Comparison of ENCODE assay signal across 8 mouse cellular contexts in the genomic region with DNA sequence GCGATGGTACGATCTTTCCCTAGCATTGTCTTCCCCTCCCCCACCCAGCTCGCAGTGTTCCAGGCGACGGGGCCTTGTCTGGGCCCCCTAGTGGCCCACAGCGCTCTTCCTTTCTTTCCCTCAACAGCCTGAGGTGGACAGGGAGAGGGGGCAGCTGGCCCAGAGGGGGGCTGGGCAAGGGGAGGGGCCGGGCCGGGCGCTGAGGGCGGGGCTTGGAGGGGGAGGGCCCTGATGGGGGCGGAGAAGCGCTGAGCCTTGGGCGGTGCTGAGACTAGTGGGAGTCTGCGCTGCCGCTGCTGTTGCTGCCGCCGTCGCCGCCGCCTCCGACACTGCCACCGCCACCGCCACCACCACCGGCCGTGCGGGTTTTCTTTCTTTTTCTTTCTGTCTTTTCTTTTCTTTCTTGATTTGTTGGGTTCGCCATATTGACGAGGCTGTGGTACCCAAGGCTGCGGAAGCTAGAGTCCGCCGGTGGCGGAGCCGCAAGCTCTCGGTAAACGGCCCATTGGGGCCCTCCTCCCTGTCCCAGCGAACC. TPM values are rescaled to one million over a fixed set of nuclear protein-coding genes. Genes with fewer than 3 reads are reported as not detected.
DNase-seq lines count a peak whose midpoint lies in the region; ATAC-seq and TF ChIP-seq lines count a peak whose summit lies in the region.

TSS of gene Usp9x (plus strand) at position 258 of the 535 bp plus-strand sequence.

- WGBS in intestine, embryonic 15.5 days: 12% methylated on average over 19 of the region's 36 CpGs
- 17% methylated on average over 26 of the region's 36 CpGs for WGBS in midbrain, embryonic 16.5 days

- H3K27me3 ChIP-seq in intestine, embryonic 15.5 days (replicated peaks): peaks cover 3% of the 10 kb centered on the region; the same call in 1 of the 2 replicates
- no peaks in the 10 kb centered on the region for H3K27me3 ChIP-seq in midbrain, embryonic 16.5 days (ENCODE audit: control insufficient read depth, insufficient read depth, low read depth, low read length)
- H3K27me3 ChIP-seq in testis, adult 2 months (ENCODE audit: control insufficient read depth, insufficient read depth, low read length): no peaks in the 10 kb centered on the region

- peak within 1 kb of the TSS; percentile 93 for H3K27ac ChIP-seq in left cerebral cortex, adult 2 months
- peak within 1 kb of the TSS; percentile 93 for H3K27ac ChIP-seq in intestine, embryonic 15.5 days
- H3K27ac ChIP-seq in midbrain, embryonic 16.5 days (ENCODE audit: low read length): peak within 1 kb of the TSS; percentile 95
- peak within 1 kb of the TSS; percentile 99 for H3K27ac ChIP-seq in testis, adult 2 months (ENCODE audit: control insufficient read depth, insufficient read depth, low read depth, low read length)

- no peaks in the 10 kb centered on the region for H3K9me3 ChIP-seq in intestine, embryonic 15.5 days
- no peaks in the 10 kb centered on the region for H3K9me3 ChIP-seq in midbrain, embryonic 16.5 days (replicated peaks; ENCODE audit: control insufficient read depth, low read length, poor library complexity, severe bottlenecking)

- peak within 1 kb of the TSS; percentile 80 for H3K9ac ChIP-seq in intestine, embryonic 15.5 days
- peak within 1 kb of the TSS; percentile 88 for H3K9ac ChIP-seq in midbrain, embryonic 16.5 days (ENCODE audit: low read depth, low read length)

- intact Hi-C loops in left cerebral cortex, adult 2 months (cut with DNase I): loop anchor here (1.0 to 10.0 kb wide), 5 partner anchors 30 to 397 kb away; partner anchors contain the start of gene 1810030O07Rik

- no peak; the same call in 1 of the 2 replicates for TF ChIP-seq POLR2A in testis, adult 2 months (IDR thresholded peaks at IDR 0.05; ENCODE audit: control insufficient read depth, low read depth, low read length)

- no peaks in the 10 kb centered on the region for H3K4me1 ChIP-seq in intestine, embryonic 15.5 days (replicated peaks)
- no peaks in the 10 kb centered on the region for H3K4me1 ChIP-seq in midbrain, embryonic 16.5 days (ENCODE audit: control insufficient read depth, insufficient read depth, low read length)
- H3K4me1 ChIP-seq in testis, adult 2 months (ENCODE audit: control insufficient read depth, insufficient read depth, low read length): no peaks in the 10 kb centered on the region

- H3K36me3 ChIP-seq in intestine, embryonic 15.5 days: no peaks in the 10 kb centered on the region
- H3K36me3 ChIP-seq in midbrain, embryonic 16.5 days (ENCODE audit: control insufficient read depth, insufficient read depth, low read length): no peaks in the 10 kb centered on the region
- no peaks in the 10 kb centered on the region for H3K36me3 ChIP-seq in testis, adult 2 months (ENCODE audit: control insufficient read depth, insufficient read depth, low read length)

- H3K4me2 ChIP-seq in intestine, embryonic 15.5 days (replicated peaks): peak within 1 kb of the TSS; percentile 53
- H3K4me2 ChIP-seq in midbrain, embryonic 16.5 days (ENCODE audit: low read length): peak within 1 kb of the TSS; percentile 50

- peak within 1 kb of the TSS; percentile 69 for H3K4me3 ChIP-seq in left cerebral cortex, adult 2 months
- peak within 1 kb of the TSS; percentile 65 for H3K4me3 ChIP-seq in intestine, embryonic 15.5 days (replicated peaks)
- peak within 1 kb of the TSS; percentile 72 for H3K4me3 ChIP-seq in midbrain, embryonic 16.5 days (ENCODE audit: low read depth, low read length)
- H3K4me3 ChIP-seq in testis, adult 2 months (ENCODE audit: control insufficient read depth, low read depth, low read length): peak within 1 kb of the TSS; percentile 95

- peak; percentile 57 for TF ChIP-seq CTCF in left cerebral cortex, adult 2 months (IDR thresholded peaks at IDR 0.05)
- TF ChIP-seq CTCF in testis, adult 2 months (IDR thresholded peaks at IDR 0.05; ENCODE audit: control insufficient read depth, insufficient read depth, insufficient replicate concordance, low read depth, low read length): peak; percentile 41; the same call in 1 of the 2 replicates

- peak; percentile 79 to 80 for DNase-seq in left cerebral cortex, adult 2 months (ENCODE audit: extremely low spot score in 1 of 2, low spot score in 2 of 2)
- DNase-seq in left cerebral cortex, adult 9 months (ENCODE audit: low spot score in 2 of 2): no peak
- DNase-seq in embryo, embryonic 10.5 days (ENCODE audit: low spot score): peak; percentile 91
- DNase-seq in gonadal fat pad, adult 2 months (ENCODE audit: low read depth): no peak
- DNase-seq in liver: peak; percentile 92

- ATAC-seq in intestine, embryonic 15.5 days: peak; percentile 94
- peak; percentile 93 for ATAC-seq in midbrain, embryonic 16.5 days

RNA-seq across cellular contexts. Expression of gene Usp9x, which starts in this region (rescaled TPM):
- 100 to 1,000 TPM; 245 to 256 TPM for total RNA-seq in left cerebral cortex, adult 2 months (2021)
- 22.7 and 33.4 TPM in 2 replicates for polyA plus RNA-seq in gonadal fat pad, adult 2 months (2012; rRNA removed)
- 21.3 and 21.5 TPM in 2 replicates for polyA plus RNA-seq in intestine, embryonic 15.5 days (2015; fragmentation: Nextera tagmentation; extraction: Ambion mirVana)
- 35.2 and 41.4 TPM in 2 replicates for polyA plus RNA-seq in midbrain, embryonic 16.5 days (2015; fragmentation: Nextera tagmentation; extraction: Ambion mirVana)
- polyA plus RNA-seq in testis, adult 2 months (2012; rRNA removed): 13.0 and 14.3 TPM in 2 replicates

Comparison
In these comparisons a context has a peak if more than half of its experiments do, and no peak if none do; other contexts are left out.
1. DNase-seq: peak in left cerebral cortex, adult 2 months (2 of 2), embryo, embryonic 10.5 days (single experiment) and liver (single experiment); none in left cerebral cortex, adult 9 months (0 of 2) and gonadal fat pad, adult 2 months (single experiment).
2. Peak in every context shown above with its lines, with median percentiles within 50 percentile points of each other: H3K27ac ChIP-seq and H3K4me3 ChIP-seq.